Mouse (Mus musculus) liver, embryonic 14.5 days (tissue): ENCODE measurements around the gene Khsrp. TPM values are rescaled to one million over a fixed set of nuclear protein-coding genes. Genes with fewer than 3 reads are reported as not detected.

Experiments
- ATAC-seq: fragments of 200-750 bp; cut with Nextera tagmentation; 2 replicates; pipeline ENCODE4 v1.8.0; 2017; ENCODE audit warnings: moderate number of reproducible peaks, mild to moderate bottlenecking, moderate library complexity; ENCODE audit not compliant: insufficient read depth
- DNase-seq, 3 experiments: peaks; one replicate each; pipeline ENCODE4 v3.0.0-alpha.2; 2012 to 2013; ENCODE audit warnings: low read depth in 3 of 3, low spot score in 3 of 3
- H3K27ac ChIP-seq: fragments of 300-500 bp; sonication (generic); 2 replicates; pipeline ENCODE4 v1.5.1; 2014; ENCODE audit warnings: moderate library complexity, mild to moderate bottlenecking, control low read depth, inconsistent platforms
- H3K27me3 ChIP-seq: fragments of 300-500 bp; sonication (generic); 2 replicates; pipeline ENCODE4 v1.6.1; 2014; ENCODE audit warnings: mild to moderate bottlenecking, low read length, moderate library complexity; ENCODE audit not compliant: control insufficient read depth, insufficient read depth
- H3K36me3 ChIP-seq: fragments of 300-500 bp; sonication (generic); replicated peaks from 2 replicates; pipeline ENCODE4 v1.6.1; 2014; ENCODE audit warnings: low read depth; ENCODE audit not compliant: control insufficient read depth, insufficient read depth
- H3K4me1 ChIP-seq, 2 experiments: fragments of 200-500 bp in 1 of 2; fragments of 300-500 bp in 1 of 2; sonication (generic) in 1 of 2; replicated peaks; 2 replicates each; pipeline ENCODE4 v1.6.1; 2012 to 2014; ENCODE audit warnings: antibody characterized with exemption in 1 of 2, inconsistent platforms in 1 of 2, low read length in 1 of 2; ENCODE audit not compliant: control insufficient read depth in 2 of 2, insufficient read depth in 2 of 2
- H3K4me2 ChIP-seq: fragments of 300-500 bp; sonication (generic); 2 replicates; pipeline ENCODE4 v1.6.1; 2014; ENCODE audit warnings: low read depth, mild to moderate bottlenecking, control low read depth, moderate library complexity
- H3K4me3 ChIP-seq, 2 experiments: fragments of 200-500 bp in 1 of 2; fragments of 300-500 bp in 1 of 2; sonication (generic) in 1 of 2; 2 replicates each; pipeline ENCODE4 v1.5.1; 2012 to 2014; ENCODE audit warnings: low read depth in 2 of 2, low read length in 2 of 2, mild to moderate bottlenecking in 2 of 2, control low read depth in 1 of 2, inconsistent platforms in 1 of 2, moderate library complexity in 1 of 2; ENCODE audit not compliant: insufficient read depth in 1 of 2
- H3K9ac ChIP-seq: fragments of 300-500 bp; sonication (generic); replicated peaks from 2 replicates; pipeline ENCODE4 v1.6.1; 2014; ENCODE audit warnings: mild to moderate bottlenecking, control low read depth, moderate library complexity
- H3K9me3 ChIP-seq: fragments of 300-500 bp; sonication (generic); 2 replicates; pipeline ENCODE4 v1.6.1; 2016; ENCODE audit warnings: low read length, mixed read lengths; ENCODE audit not compliant: control insufficient read depth
- CTCF ChIP-seq: IDR thresholded peaks from 2 replicates; pipeline ENCODE4 v1.5.1; 2016; ENCODE audit warnings: antibody characterized with exemption, low read depth, control low read depth
- EP300 ChIP-seq: IDR thresholded peaks from 2 replicates; pipeline ENCODE4 v1.6.1; 2016; ENCODE audit warnings: antibody characterized with exemption, low read depth
- WGBS: fragments of 180-500 bp; shearing (Covaris S2); extraction: QIAGEN DNeasy Blood & Tissue Kit; methylation state at CpG from one replicate; pipeline ENCODE4 v1.1.7; 2014; ENCODE audit not compliant: insufficient replicate concordance; 5-methylcytosine and 5-hydroxymethylcytosine counted together
- polyA plus RNA-seq, 2 experiments: library from polyadenylated mRNA; depleted of rRNA in 1 of 2; stranded (reverse) in 1 of 2; unstranded in 1 of 2; fragments of >200 nt; fragmentation: Nextera tagmentation in 1 of 2; extraction: Ambion mirVana in 1 of 2; gene quantifications; 2 replicates each; pipeline versions ENCODE4 v1.2.1 to v1.2.3; 2012 to 2014

Gene Khsrp
- 33.6 and 35.6 TPM in 2 replicates for polyA plus RNA-seq (2012; rRNA removed)
- 24.1 and 28.1 TPM in 2 replicates for polyA plus RNA-seq (2014; fragmentation: Nextera tagmentation; extraction: Ambion mirVana)

DNA sequence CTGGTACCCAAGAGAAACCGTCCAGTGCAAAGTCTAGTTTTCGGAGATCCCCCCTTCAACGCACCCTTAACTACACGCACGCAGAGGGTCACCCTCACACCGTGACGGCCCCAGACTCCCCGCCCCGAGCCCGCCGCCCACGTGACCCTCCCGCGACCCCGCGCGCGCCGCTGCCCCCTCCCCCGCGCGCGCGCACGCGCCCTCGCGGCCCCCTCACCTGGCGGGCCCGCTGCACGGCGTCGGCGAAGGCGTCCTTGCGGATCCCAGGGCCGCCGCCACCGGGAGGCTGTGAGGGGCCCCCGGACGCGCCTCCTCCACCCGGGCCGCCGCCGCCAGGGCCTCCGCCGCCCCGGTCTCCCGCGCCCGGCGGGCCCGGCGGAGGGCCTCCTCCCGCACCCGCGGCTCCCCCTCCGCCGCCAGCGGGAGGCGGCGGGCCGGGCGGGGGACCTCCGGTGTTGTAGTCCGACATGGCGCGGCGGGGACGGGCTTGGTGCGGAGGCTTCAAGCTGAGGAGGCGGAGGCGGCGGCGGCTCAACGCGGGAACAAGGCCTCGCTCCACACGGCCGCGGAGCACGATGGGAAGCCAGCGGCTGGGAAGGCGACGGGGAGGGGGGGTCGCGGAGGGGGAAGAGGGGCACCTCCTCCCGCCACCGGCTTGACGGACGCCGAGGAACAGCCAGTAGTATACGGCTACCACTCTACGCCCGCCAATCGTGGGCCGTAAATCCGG, at the start of gene Khsrp:
Gene Khsrp, minus strand, starts transcription at position 592 of the 730 bp plus-strand sequence.
- WGBS = under 1% methylated on average over 97 of the region's 99 CpGs
- no peak for ATAC-seq

DNA sequence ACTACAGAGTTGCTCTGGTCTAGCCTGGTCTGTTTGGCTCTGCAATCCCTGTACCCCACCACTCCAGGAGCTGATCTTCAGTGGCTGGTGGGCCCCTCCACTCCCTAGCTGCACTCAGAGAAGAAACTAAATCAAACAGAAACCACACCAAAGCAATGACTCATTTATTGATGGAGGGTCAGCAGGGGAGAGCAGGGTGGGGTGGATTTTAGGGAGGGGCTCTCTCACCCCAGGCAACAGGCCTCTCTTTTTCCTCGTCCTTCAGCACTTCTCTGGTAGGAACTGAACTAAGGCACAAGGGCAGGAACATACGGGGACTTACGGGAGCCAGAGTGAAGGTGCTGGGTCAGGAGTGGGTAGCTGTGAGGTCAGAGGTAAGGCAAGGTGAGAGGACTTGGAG, 48.6 kb upstream of the Khsrp start:
- H3K9me3 ChIP-seq = no peaks in the 10 kb centered on the region
- H3K36me3 ChIP-seq = no peaks in the 10 kb centered on the region
- H3K4me2 ChIP-seq = no peak overlapping the region
- WGBS = 63% methylated on average over 3 of the region's 3 CpGs
- H3K27ac ChIP-seq = no peak overlapping the region
- no peaks in the 10 kb centered on the region for H3K27me3 ChIP-seq
- ATAC-seq = no peak
- DNase-seq = no peak
- no peak overlapping the region for H3K4me3 ChIP-seq
- no peak overlapping the region for H3K9ac ChIP-seq
- TF ChIP-seq CTCF (no peak), EP300 (no peak)
- no peaks in the 10 kb centered on the region; a peak in 1 of 4 replicates for H3K4me1 ChIP-seq

More for the DNA sequence above, at the start of gene Khsrp:
- peak within 1 kb of the TSS; percentile 90 to 97 for H3K4me3 ChIP-seq
- DNase-seq = no peak
- peak within 1 kb of the TSS; percentile 86 for H3K9ac ChIP-seq
- H3K27me3 ChIP-seq = no peaks in the 10 kb centered on the region
- peaks cover 28% of the 10 kb centered on the region for H3K36me3 ChIP-seq
- H3K27ac ChIP-seq = peak within 1 kb of the TSS; percentile 88
- H3K4me1 ChIP-seq = peaks cover 23 to 29% of the 10 kb centered on the region in 2 experiments
- TF ChIP-seq EP300 (no peak), CTCF (no peak)
- no peaks in the 10 kb centered on the region for H3K9me3 ChIP-seq
- peak within 1 kb of the TSS; percentile 98 for H3K4me2 ChIP-seq

DNA sequence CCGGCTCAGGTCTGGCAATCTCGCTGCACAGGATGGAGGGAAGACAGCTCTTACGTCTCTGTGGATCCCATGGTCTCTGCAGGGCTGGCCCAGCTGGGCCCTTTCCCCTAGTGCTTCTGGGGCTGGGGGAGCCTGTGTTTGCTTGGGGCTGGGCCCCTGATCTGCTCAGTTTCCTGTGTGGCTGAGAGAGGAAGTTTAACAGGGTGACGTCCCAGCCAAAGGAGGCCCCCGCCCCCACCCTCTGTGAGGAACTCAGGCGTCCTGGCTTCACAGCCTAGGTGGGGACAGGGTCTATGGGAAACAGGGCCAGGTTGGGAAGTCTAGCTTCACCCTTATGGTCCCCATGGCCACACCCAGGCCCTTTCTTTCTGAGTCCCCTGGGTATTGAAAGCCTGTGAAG, 47.0 kb upstream of the Khsrp start, which contains the start of gene Dennd1c:
Gene Dennd1c, minus strand, starts transcription at position 179 of the 400 bp plus-strand sequence.
- no peak within 1 kb of the TSS for H3K27ac ChIP-seq
- peak within 1 kb of the TSS; percentile 26 for H3K4me2 ChIP-seq
- no peaks in the 10 kb centered on the region for H3K36me3 ChIP-seq
- H3K27me3 ChIP-seq = no peaks in the 10 kb centered on the region
- H3K4me3 ChIP-seq = peak within 1 kb of the TSS in 1 of 2 experiments; percentile 8; a peak in 1 of 4 replicates
- no peaks in the 10 kb centered on the region for H3K9me3 ChIP-seq
- DNase-seq (no peak), ATAC-seq (no peak; the same call in 1 of the 2 replicates)
- 10% methylated on average over 6 of the region's 6 CpGs for WGBS
- TF ChIP-seq CTCF = no peak
- TF ChIP-seq EP300 = no peak
- H3K9ac ChIP-seq = no peak within 1 kb of the TSS
- no peaks in the 10 kb centered on the region; a peak in 1 of 4 replicates for H3K4me1 ChIP-seq

DNA sequence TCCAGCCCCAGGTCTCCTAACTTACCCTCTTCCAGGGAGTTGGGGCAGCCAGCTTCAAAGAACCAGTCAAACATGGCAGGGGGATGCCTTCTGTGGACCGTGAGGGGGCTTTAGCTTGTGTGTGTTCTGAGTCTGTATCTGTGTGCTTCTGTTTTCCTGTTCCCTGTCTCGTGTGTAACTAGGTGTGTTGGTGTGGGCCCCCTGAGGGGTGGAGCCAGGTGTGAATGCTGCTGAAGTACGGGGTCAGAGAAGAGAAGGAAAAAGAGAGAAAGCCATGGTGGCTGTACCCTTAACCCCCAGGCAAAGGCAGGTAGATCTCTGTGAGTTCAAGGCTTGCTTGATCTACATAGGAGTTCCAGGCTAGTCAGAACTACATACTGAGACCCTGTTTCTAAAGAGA, 45.6 kb upstream of the Khsrp start:
- no peaks in the 10 kb centered on the region for H3K9me3 ChIP-seq
- no peaks in the 10 kb centered on the region for H3K36me3 ChIP-seq
- H3K4me1 ChIP-seq = no peaks in the 10 kb centered on the region; a peak in 1 of 4 replicates
- DNase-seq = no peak
- H3K27me3 ChIP-seq = no peaks in the 10 kb centered on the region
- no peak for ATAC-seq
- no peak overlapping the region for H3K4me2 ChIP-seq
- TF ChIP-seq CTCF (no peak), EP300 (no peak)
- WGBS = 48% methylated on average over 3 of the region's 3 CpGs
- H3K27ac ChIP-seq = no peak overlapping the region
- no peak overlapping the region for H3K4me3 ChIP-seq
- H3K9ac ChIP-seq = no peak overlapping the region

DNA sequence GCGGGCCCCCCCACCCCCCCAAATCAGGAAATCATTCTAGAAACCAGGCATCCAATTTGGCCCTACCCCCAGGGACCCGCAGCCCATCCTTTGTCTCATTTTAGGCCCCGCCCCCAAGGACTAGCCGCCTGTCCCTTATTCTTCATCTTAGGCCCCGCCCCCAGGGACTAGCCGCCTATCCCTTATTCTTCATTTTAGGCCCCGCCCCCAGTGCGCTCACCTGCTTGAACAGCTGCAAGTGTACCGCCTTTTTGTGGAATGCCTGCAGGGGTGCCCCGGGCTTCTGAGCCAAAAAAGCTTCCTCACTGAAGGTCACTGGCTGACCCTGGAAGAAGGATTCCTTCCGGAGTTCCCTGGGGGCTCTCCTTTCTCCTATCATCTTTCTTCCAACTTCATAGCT, 39.4 kb upstream of the Khsrp start:
- H3K27me3 ChIP-seq = no peaks in the 10 kb centered on the region
- H3K4me3 ChIP-seq = no peak overlapping the region
- ATAC-seq (peak; percentile 31; the same call in 1 of the 2 replicates), DNase-seq (no peak)
- TF ChIP-seq CTCF (no peak), EP300 (no peak)
- H3K27ac ChIP-seq = no peak overlapping the region
- no peaks in the 10 kb centered on the region for H3K36me3 ChIP-seq
- no peaks in the 10 kb centered on the region for H3K9me3 ChIP-seq
- H3K9ac ChIP-seq = no peak overlapping the region
- H3K4me1 ChIP-seq = peaks cover 3 to 4% of the 10 kb centered on the region in 2 experiments; a peak in 1 of 4 replicates
- no peak overlapping the region for H3K4me2 ChIP-seq
- 20% methylated on average over 11 of the region's 11 CpGs for WGBS
